Mouse (Mus musculus): ENCODE data around the gene Hoxa11.

GRCm38 (mm10) chr6:52229558-52230416 lies 15.8 kb downstream of the Hoxa11 start:
- TF ChIP-seq CTCF (IDR thresholded peaks at IDR 0.05; ENCODE audit: low read depth) (no peak), EP300 (IDR thresholded peaks at IDR 0.05; ENCODE audit: low read depth) (no peak)

Data from liver, embryonic 14.5 days (tissue).